28 mouse cellular contexts compared by ENCODE assay signal in genomic region chr5:33955868-33956267, GRCm38 (mm10). TPM values are rescaled to one million over a fixed set of nuclear protein-coding genes. Genes with fewer than 3 reads are reported as not detected.
A peak's percentile ranks its signal among the peaks of the same experiment; 100 is the strongest.
DNase-seq lines count a peak whose midpoint lies in the region; ATAC-seq and TF ChIP-seq lines count a peak whose summit lies in the region.
"Had no signal": no experiment of that assay in that cellular context is flagged by ENCODE, and none has a peak within 500 bp of the region (broad histone marks: within the 10 kb centered on the region; RNA-seq: fewer than 3 reads in every experiment).

No protein-coding gene starts in this region.

- H3K4me1 ChIP-seq in lung, postnatal 0 days (ENCODE audit: insufficient read depth, low read depth, low read length) = no peaks in the 10 kb centered on the region
- no peaks in the 10 kb centered on the region for H3K4me1 ChIP-seq in forebrain, embryonic 14.5 days (ENCODE audit: control insufficient read depth, insufficient read depth, low read length)
- H3K4me1 ChIP-seq: heart, embryonic 15.5 days; limb, embryonic 13.5 days; midbrain, embryonic 10.5 days; neural tube, embryonic 15.5 days had no signal

- TF ChIP-seq EP300 in lung, postnatal 0 days (IDR thresholded peaks at IDR 0.05) = no peak

- H3K4me3 ChIP-seq in lung, postnatal 0 days (ENCODE audit: low read depth, low read length) = no peak overlapping the region
- H3K4me3 ChIP-seq in forebrain, embryonic 14.5 days (ENCODE audit: low read depth, low read length) = no peak overlapping the region
- H3K4me3 ChIP-seq: gastrocnemius, adult 2 months; heart, embryonic 15.5 days; limb, embryonic 13.5 days; midbrain, embryonic 10.5 days; neural tube, embryonic 15.5 days had no signal

- no peak overlapping the region for H3K27ac ChIP-seq in lung, postnatal 0 days (ENCODE audit: low read length)
- H3K27ac ChIP-seq in forebrain, embryonic 14.5 days (ENCODE audit: low read depth, low read length) = no peak overlapping the region
- H3K27ac ChIP-seq: gastrocnemius, adult 2 months; heart, embryonic 15.5 days; hindbrain, embryonic 14.5 days; limb, embryonic 13.5 days; liver, embryonic 14.5 days; midbrain, embryonic 10.5 days; neural tube, embryonic 15.5 days had no signal

- ATAC-seq in lung, postnatal 0 days = no peak
- ATAC-seq in forebrain, embryonic 14.5 days = no peak

- H3K27me3 ChIP-seq in lung, postnatal 0 days (replicated peaks; ENCODE audit: insufficient read depth, low read length) = no peaks in the 10 kb centered on the region
- H3K27me3 ChIP-seq in forebrain, embryonic 14.5 days (replicated peaks; ENCODE audit: control insufficient read depth, insufficient read depth, low read length) = no peaks in the 10 kb centered on the region
- H3K27me3 ChIP-seq: heart, embryonic 15.5 days; limb, embryonic 13.5 days; neural tube, embryonic 15.5 days had no signal

- no peak for TF ChIP-seq CTCF in lung, postnatal 0 days (IDR thresholded peaks at IDR 0.05)

- H3K4me2 ChIP-seq in lung, postnatal 0 days (replicated peaks; ENCODE audit: low read depth, low read length) = no peak overlapping the region
- H3K4me2 ChIP-seq in forebrain, embryonic 14.5 days (ENCODE audit: low read length) = no peak overlapping the region
- H3K4me2 ChIP-seq: heart, embryonic 15.5 days; hindbrain, embryonic 14.5 days; limb, embryonic 13.5 days; lung, embryonic 14.5 days; neural tube, embryonic 15.5 days had no signal

- peak; percentile 21 for DNase-seq in embryo, embryonic 10 days (ENCODE audit: low spot score)
- no peak for DNase-seq in embryo, embryonic 9.5 days (ENCODE audit: extremely low spot score)
- peak; percentile 96 for DNase-seq in 3T3-L1 (ENCODE audit: low read depth, low spot score)
- peak; percentile 70 for DNase-seq in adrenal gland, adult 8-10 months
- DNase-seq in fibroblast of lung, adult 2 months (ENCODE audit: low read depth) = peak; percentile 63
- DNase-seq in lung, postnatal 0 days (ENCODE audit: low spot score) = no peak
- DNase-seq in forebrain, embryonic 14.5 days (ENCODE audit: low spot score) = no peak
- DNase-seq in urinary bladder, adult 18-20 months (ENCODE audit: low spot score in 2 of 2) = no peak
- DNase-seq: B cell, adult 2 months; cerebellum, adult 11 months; cerebellum, postnatal 10 days; gastrocnemius, adult 2 months; heart, postnatal 36 days; kidney, adult 2 months; kidney, postnatal 36 days; layer of hippocampus, postnatal 36 days; lung, embryonic 14.5 days; lung, postnatal 4 days; right cerebral cortex, adult 18-20 months; right cerebral cortex, postnatal 4 days; thymus, postnatal 25 days had no signal

- H3K36me3 ChIP-seq in lung, postnatal 0 days (ENCODE audit: insufficient read depth, low read length) = no peaks in the 10 kb centered on the region
- H3K36me3 ChIP-seq in forebrain, embryonic 14.5 days (ENCODE audit: control insufficient read depth, insufficient read depth, low read length) = no peaks in the 10 kb centered on the region
- H3K36me3 ChIP-seq: heart, embryonic 15.5 days; limb, embryonic 13.5 days; midbrain, embryonic 10.5 days; neural tube, embryonic 15.5 days had no signal

- no peak overlapping the region for H3K9ac ChIP-seq in lung, postnatal 0 days (replicated peaks; ENCODE audit: low read depth)
- no peak overlapping the region for H3K9ac ChIP-seq in forebrain, embryonic 14.5 days (ENCODE audit: low read length)
- H3K9ac ChIP-seq: heart, embryonic 15.5 days; hindbrain, embryonic 14.5 days; limb, embryonic 13.5 days; liver, embryonic 14.5 days; lung, embryonic 14.5 days; neural tube, embryonic 15.5 days had no signal

- no peaks in the 10 kb centered on the region for H3K9me3 ChIP-seq in lung, postnatal 0 days (ENCODE audit: low read length)
- H3K9me3 ChIP-seq in forebrain, embryonic 14.5 days (replicated peaks; ENCODE audit: control insufficient read depth, low read length) = peaks cover 6% of the 10 kb centered on the region; the same call in 1 of the 2 replicates
- H3K9me3 ChIP-seq: heart, embryonic 15.5 days; neural tube, embryonic 15.5 days had no signal

- WGBS in lung, postnatal 0 days = 50% methylated on average over 4 of the region's 4 CpGs
- WGBS in forebrain, embryonic 14.5 days = 95% methylated on average over 4 of the region's 4 CpGs

RNA-seq across cellular contexts. Expression of gene Nelfa, which starts 19.7 kb away (rescaled TPM):
- total RNA-seq in adrenal gland, adult 8-10 months (2022) = 10 to 100 TPM; 19.5 to 29.0 (median 23.2) TPM
- polyA plus RNA-seq in lung, postnatal 0 days (2015; fragmentation: Nextera tagmentation; extraction: Ambion mirVana) = 21.7 and 22.3 TPM in 2 replicates
- polyA plus RNA-seq in forebrain, embryonic 14.5 days (2014; fragmentation: Nextera tagmentation; extraction: Ambion mirVana) = 38.0 and 45.5 TPM in 2 replicates

RNA-seq across cellular contexts. Expression of gene Gm1673, which starts 27.4 kb away (rescaled TPM):
- total RNA-seq in adrenal gland, adult 8-10 months (2022) = 10 to 100 TPM; 20.2 to 71.9 (median 43.4) TPM
- 26.9 and 30.8 TPM in 2 replicates for polyA plus RNA-seq in lung, postnatal 0 days (2015; fragmentation: Nextera tagmentation; extraction: Ambion mirVana)
- polyA plus RNA-seq in forebrain, embryonic 14.5 days (2014; fragmentation: Nextera tagmentation; extraction: Ambion mirVana) = 424 and 498 TPM in 2 replicates
- total RNA-seq: gastrocnemius, adult 2 months; MEL had no signal

RNA-seq across cellular contexts. Expression of gene Nat8l, which starts 39.9 kb away (rescaled TPM):
- 10 to 100 TPM in 3 of 4 experiments, 1 to 10 TPM in 1; 3.0 to 14.4 (median 11.8) TPM for total RNA-seq in adrenal gland, adult 8-10 months (2022)
- 0.20 and 0.29 TPM in 2 replicates for polyA plus RNA-seq in lung, postnatal 0 days (2015; fragmentation: Nextera tagmentation; extraction: Ambion mirVana)
- polyA plus RNA-seq in forebrain, embryonic 14.5 days (2014; fragmentation: Nextera tagmentation; extraction: Ambion mirVana) = 2.5 and 2.7 TPM in 2 replicates
- total RNA-seq: MEL had no signal

Comparison
In these comparisons a context has a peak if more than half of its experiments do, and no peak if none do; other contexts are left out.
1. DNase-seq: peak in embryo, embryonic 10 days (single experiment), 3T3-L1 (single experiment), adrenal gland, adult 8-10 months (single experiment) and fibroblast of lung, adult 2 months (single experiment); none in embryo, embryonic 9.5 days (single experiment), lung, postnatal 0 days (single experiment), forebrain, embryonic 14.5 days (single experiment) and urinary bladder, adult 18-20 months (0 of 2).
2. RNA of gene Gm1673, which starts 27.4 kb away (polyA plus RNA-seq): 424 to 498 TPM in forebrain, embryonic 14.5 days; 26.9 to 30.8 TPM in lung, postnatal 0 days; every median in the first group is over 10 times any median in the second.